Mouse (Mus musculus) C2C12 (cell line): ENCODE measurements around the gene Shc2. TPM values are rescaled to one million over a fixed set of nuclear protein-coding genes. Genes with fewer than 3 reads are reported as not detected.

Experiments
- H3K27me3 ChIP-seq: one replicate; pipeline ENCODE4 v1.6.1; 2011; ENCODE audit not compliant: control insufficient read depth, insufficient read depth, insufficient read length
- H3K36me3 ChIP-seq: one replicate; pipeline ENCODE4 v1.6.1; 2011; ENCODE audit not compliant: control insufficient read depth, insufficient read depth
- H3K4me3 ChIP-seq: one replicate; pipeline ENCODE4 v1.5.1; 2011; ENCODE audit warnings: mild to moderate bottlenecking, control low read depth; ENCODE audit not compliant: poor library complexity, insufficient read depth, severe bottlenecking
- H3K79me2 ChIP-seq: one replicate; pipeline ENCODE4 v1.6.1; 2011; ENCODE audit not compliant: control insufficient read depth, insufficient read depth
- H3K79me3 ChIP-seq: one replicate; pipeline ENCODE4 v1.6.1; 2011; ENCODE audit warnings: low read depth, control low read depth
- H3ac ChIP-seq: one replicate; pipeline ENCODE3; 2011; ENCODE audit warnings: low read depth; ENCODE audit not compliant: control insufficient read depth, insufficient read length
- CEBPB ChIP-seq: IDR thresholded peaks from one replicate; pipeline ENCODE4 v1.6.1; 2011; ENCODE audit warnings: low read depth, mild to moderate bottlenecking, control low read depth, moderate library complexity
- CTCF ChIP-seq: IDR thresholded peaks from one replicate; pipeline ENCODE4 v1.5.1; 2011; ENCODE audit not compliant: control insufficient read depth, insufficient read depth, insufficient read length
- FOSL1 ChIP-seq: IDR thresholded peaks from one replicate; pipeline ENCODE4 v1.8.0; 2011; ENCODE audit warnings: mild to moderate bottlenecking, low read length; ENCODE audit not compliant: poor library complexity, insufficient read depth, severe bottlenecking
- MAX ChIP-seq: IDR thresholded peaks from one replicate; pipeline ENCODE4 v1.6.1; 2011; ENCODE audit warnings: mild to moderate bottlenecking, control low read depth
- MYOD1 ChIP-seq: IDR thresholded peaks from one replicate; pipeline ENCODE4 v1.6.1; 2011; ENCODE audit warnings: low read depth; ENCODE audit not compliant: control insufficient read depth, insufficient read length
- MYOG ChIP-seq: IDR thresholded peaks from one replicate; pipeline ENCODE4 v1.6.1; 2011; ENCODE audit not compliant: control insufficient read depth, insufficient read length; ENCODE audit errors: extremely low read depth
- USF1 ChIP-seq: IDR thresholded peaks from one replicate; pipeline ENCODE4 v1.6.1; 2011; ENCODE audit warnings: low read depth, mild to moderate bottlenecking, control low read depth, moderate library complexity
- polyA plus RNA-seq: library from polyadenylated mRNA; unstranded; fragments of >200 nt; fragmentation: generic; extraction: Trizol; gene quantifications from one replicate; pipeline ENCODE4 v1.2.1, GENCODE M21; 2012; ENCODE audit warnings: missing spikeins

Gene Shc2
- polyA plus RNA-seq, 1 experiment, result 3.5 TPM

DNA sequence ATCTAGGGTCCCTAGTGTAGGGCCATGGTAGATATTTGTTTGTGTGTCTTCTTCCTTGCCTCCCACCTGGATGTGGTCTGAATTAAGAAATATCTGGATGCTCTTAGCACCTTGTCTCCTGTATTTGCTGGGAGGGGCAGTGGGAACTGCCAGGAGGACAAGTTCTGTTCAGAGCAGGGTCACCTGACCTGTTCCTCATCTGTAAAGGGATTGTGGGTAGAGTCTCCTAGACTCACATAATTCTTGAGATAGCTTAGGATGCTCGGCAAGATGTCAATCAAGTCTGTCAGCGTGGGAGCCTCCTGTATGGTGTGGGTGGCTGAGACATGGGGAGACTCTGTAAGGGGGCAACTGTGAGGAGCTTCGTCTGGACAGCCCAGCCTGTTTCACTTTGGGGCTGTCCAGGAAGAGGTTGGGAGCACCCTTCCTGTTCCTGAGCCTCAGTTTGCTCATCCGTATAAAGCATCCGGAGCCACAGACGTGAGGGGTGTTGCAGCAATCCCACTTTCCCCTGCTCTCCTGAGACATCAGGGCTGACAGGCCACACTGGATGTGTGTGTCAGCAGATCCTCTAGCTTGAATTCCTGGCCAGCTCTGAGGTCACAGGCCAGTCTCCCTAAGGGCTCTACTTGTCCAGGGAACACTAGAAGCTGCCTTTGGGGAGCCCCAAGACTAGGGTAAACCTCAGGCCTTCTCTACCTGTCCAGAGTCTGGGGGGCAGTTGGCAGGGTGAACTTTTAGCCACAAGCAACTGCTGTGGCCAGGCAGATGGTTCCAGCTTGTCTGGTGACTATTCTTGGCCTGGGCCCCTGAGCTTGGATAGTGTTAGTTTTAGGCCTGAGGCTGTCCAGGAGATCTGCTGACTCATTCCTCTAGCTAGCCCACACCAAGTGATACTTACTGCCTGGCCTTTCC, 46.3 kb upstream of the Shc2 start:
- H3K36me3 ChIP-seq, result peaks cover 58% of the 10 kb centered on the region
- peaks cover 59% of the 10 kb centered on the region for H3K79me2 ChIP-seq
- H3ac ChIP-seq, result peak overlapping the region; percentile 78
- H3K4me3 ChIP-seq, result peak overlapping the region; percentile 99
- TF ChIP-seq MYOD1 (no peak), MAX (no peak), FOSL1 (no peak), CTCF (no peak), USF1 (no peak)
- H3K27me3 ChIP-seq, result no peaks in the 10 kb centered on the region
- H3K79me3 ChIP-seq, result peaks cover 43% of the 10 kb centered on the region

DNA sequence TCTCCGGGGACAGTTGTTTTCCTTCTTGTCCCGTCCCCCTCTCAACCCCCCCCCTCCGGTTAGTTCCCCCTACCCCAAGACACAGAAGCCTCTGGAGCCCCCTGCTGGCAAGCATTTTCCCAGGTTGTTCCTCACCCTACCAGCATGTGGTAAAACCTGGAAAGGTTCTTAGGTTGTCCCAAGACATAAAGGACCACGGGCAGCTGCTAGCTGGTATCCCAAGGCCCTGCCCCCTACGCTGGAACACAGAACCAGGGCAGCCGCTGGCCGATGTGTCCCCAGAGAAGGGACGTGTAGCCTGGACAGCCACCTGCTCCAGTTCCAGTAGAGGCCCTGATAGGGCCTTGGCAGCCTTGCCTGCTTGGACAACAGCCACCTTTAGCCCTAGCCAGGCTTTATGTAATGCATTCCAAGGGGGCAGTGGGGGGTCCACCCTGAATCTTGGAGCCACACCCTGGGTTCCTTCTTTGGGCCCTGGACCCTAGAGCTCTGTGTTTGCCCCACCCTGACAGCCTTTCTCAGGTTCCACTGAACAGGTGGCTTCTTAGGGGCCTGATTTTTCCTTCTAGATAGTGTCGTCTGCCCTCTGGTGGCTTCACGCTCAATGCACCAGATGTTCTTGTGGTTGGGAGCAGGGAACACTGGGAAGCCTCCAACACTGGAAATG, 45.3 kb upstream of the Shc2 start:
- peaks cover 59% of the 10 kb centered on the region for H3K79me2 ChIP-seq
- peak overlapping the region; percentile 78 for H3ac ChIP-seq
- no peaks in the 10 kb centered on the region for H3K27me3 ChIP-seq
- TF ChIP-seq CTCF (peak; percentile 16), USF1 (no peak), MYOD1 (peak; percentile 61), MYOG (no peak)
- peak overlapping the region; percentile 99 for H3K4me3 ChIP-seq
- H3K79me3 ChIP-seq, result peaks cover 43% of the 10 kb centered on the region
- peaks cover 49% of the 10 kb centered on the region for H3K36me3 ChIP-seq

DNA sequence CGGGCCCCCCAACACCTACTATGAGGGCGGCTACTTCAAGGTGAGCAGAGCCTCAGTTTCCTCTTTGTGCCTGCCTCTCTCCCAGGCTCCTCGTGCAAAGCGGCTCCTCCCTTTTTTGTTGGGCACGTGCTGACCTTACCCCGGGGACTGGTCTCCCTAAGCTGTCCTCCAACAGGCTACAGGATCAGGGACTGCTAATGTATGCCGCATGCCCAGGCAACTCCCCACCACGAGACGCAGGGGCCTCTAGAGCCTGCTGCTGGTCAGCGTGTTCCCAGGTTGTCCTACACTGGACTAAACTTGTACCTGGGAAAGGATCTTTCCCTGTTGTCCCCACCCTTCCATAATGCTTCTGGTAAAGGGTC, 44.8 kb upstream of the Shc2 start:
- Histone ChIP-seq H3K79me2 (peaks cover 55% of the 10 kb centered on the region), H3K27me3 (no peaks in the 10 kb centered on the region), H3ac (peak overlapping the region; percentile 78), H3K79me3 (peaks cover 43% of the 10 kb centered on the region), H3K36me3 (peaks cover 44% of the 10 kb centered on the region), H3K4me3 (peak overlapping the region; percentile 99)
- TF ChIP-seq CEBPB, result no peak
- TF ChIP-seq MAX, result no peak
- TF ChIP-seq MYOD1, result no peak
- no peak for TF ChIP-seq CTCF
- no peak for TF ChIP-seq FOSL1
- no peak for TF ChIP-seq MYOG
- no peak for TF ChIP-seq USF1

DNA sequence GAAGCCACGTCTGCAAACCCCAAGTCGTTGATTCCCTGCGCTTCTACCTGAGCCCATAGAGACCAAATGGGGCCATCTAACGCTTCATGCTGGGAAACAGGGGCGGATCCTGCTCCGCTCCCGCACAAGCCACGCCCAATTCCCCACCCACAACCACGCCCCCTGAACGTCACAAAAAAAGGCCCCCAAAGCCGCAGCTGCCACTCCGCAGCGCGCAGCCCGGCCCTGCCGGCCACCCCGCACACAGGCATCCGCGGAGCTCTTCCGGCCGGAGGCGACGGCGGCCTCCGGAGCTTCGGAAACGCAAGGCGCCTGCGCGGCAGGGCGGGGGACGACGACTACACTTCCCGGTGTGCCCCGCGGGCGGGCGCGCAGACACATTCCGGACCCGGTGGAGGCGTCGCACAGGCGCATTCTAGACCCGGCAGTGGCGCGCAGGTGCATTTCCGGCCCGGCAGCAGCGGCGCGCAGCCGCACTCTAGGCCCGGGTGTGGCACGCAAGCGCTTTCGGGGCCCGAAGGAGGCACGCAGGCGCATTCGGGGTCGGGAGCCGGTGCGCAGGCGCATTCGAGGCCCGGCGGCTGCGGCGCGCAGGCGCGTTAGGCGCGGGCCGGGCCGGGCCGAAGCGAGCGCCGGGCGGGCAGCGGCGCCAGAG, 44.0 kb upstream of the Shc2 start, which contains the start of gene Cdc34:
Gene Cdc34 (plus strand): TSS at position 605 of the 655 bp plus-strand sequence.
- H3K79me2 ChIP-seq, result peaks cover 47% of the 10 kb centered on the region
- peak within 1 kb of the TSS; percentile 78 for H3ac ChIP-seq
- no peaks in the 10 kb centered on the region for H3K27me3 ChIP-seq
- peaks cover 42% of the 10 kb centered on the region for H3K79me3 ChIP-seq
- peak within 1 kb of the TSS; percentile 99 for H3K4me3 ChIP-seq
- TF ChIP-seq CEBPB, result no peak
- TF ChIP-seq MAX, result peak; percentile 60
- H3K36me3 ChIP-seq, result peaks cover 36% of the 10 kb centered on the region

DNA sequence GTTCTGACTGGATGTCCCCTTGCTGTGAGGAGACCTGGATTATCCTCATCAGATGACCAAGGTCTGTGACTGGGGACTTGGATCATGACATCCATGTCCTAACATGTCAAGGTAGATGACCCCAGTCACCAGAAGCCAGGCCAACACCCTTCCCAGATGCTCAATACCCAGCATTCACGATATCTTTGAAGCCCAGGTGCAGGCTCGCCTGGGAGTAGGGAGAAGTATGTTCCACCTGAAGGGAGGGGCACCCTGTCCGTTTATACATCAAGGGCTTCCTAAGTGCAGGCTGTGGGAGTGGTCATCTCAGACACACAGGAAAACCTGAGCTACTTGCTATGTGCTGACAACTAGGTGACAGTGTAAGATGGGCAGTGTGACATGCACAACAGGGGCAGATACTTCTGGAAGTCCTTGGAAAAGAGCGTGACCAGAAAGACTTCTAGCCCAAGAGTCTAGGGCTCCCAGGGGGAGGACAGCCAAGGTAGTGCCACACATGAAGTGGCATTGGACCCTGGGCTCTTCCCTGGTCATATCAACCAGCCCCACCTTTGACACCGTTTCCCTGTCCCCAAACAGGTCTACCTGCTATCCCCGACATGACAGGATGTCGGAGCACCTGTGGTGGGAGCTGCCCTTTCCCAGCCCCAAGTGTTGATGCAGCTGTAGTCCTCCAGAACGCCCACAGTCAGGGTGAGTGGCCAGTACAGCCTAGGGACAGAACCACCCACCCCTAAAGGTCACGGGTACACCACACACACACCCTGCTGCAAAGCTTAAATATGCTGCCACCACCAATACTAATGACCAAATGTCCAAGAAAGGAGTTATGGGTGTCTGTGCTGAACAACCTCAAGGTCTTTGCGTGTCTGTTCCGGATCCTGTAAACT, 43.1 kb upstream of the Shc2 start:
- TF ChIP-seq CEBPB (no peak), MYOG (no peak), CTCF (no peak), USF1 (no peak), FOSL1 (no peak), MAX (no peak)

More for the DNA sequence above, 43.1 kb upstream of the Shc2 start:
- Histone ChIP-seq H3K79me2 (peaks cover 39% of the 10 kb centered on the region), H3K4me3 (peak overlapping the region; percentile 42), H3ac (peak overlapping the region; percentile 63), H3K36me3 (peaks cover 27% of the 10 kb centered on the region), H3K79me3 (peaks cover 35% of the 10 kb centered on the region), H3K27me3 (no peaks in the 10 kb centered on the region)
